Mouse (Mus musculus) hindbrain, embryonic 15.5 days (tissue): ENCODE measurements around the gene Gm21411. TPM values are rescaled to one million over a fixed set of nuclear protein-coding genes. Genes with fewer than 3 reads are reported as not detected.
"Not testable (repeated sequence)": the region's sequence is repeated elsewhere in the genome, so short reads cannot be mapped to it uniquely, and the experiment has no call there.

ENCODE experiments used
- ATAC-seq: fragments of 200-750 bp; cut with Nextera tagmentation; 2 replicates; pipeline ENCODE4 v1.8.0; 2017; ENCODE audit warnings: low read depth, moderate number of reproducible peaks, moderate TSS enrichment; ENCODE audit not compliant: low FRiP score
- H3K27ac ChIP-seq: fragments of 300-500 bp; sonication (generic); replicated peaks from 2 replicates; pipeline ENCODE4 v1.5.1; 2015; ENCODE audit warnings: mild to moderate bottlenecking, inconsistent platforms
- H3K27me3 ChIP-seq: fragments of 300-500 bp; sonication (generic); 2 replicates; pipeline ENCODE4 v1.6.1; 2015; ENCODE audit warnings: control low read depth, inconsistent platforms
- H3K36me3 ChIP-seq: fragments of 300-500 bp; sonication (generic); 2 replicates; pipeline ENCODE4 v1.6.1; 2015; ENCODE audit warnings: control low read depth, inconsistent platforms
- H3K4me1 ChIP-seq: fragments of 300-500 bp; sonication (generic); replicated peaks from 2 replicates; pipeline ENCODE4 v1.6.1; 2015; ENCODE audit warnings: control low read depth, inconsistent platforms
- H3K4me2 ChIP-seq: fragments of 300-500 bp; sonication (generic); 2 replicates; pipeline ENCODE4 v1.6.1; 2015; ENCODE audit warnings: moderate library complexity, mild to moderate bottlenecking, inconsistent platforms
- H3K4me3 ChIP-seq: fragments of 300-500 bp; sonication (generic); 2 replicates; pipeline ENCODE4 v1.5.1; 2015; ENCODE audit warnings: mild to moderate bottlenecking, inconsistent platforms
- H3K9ac ChIP-seq: fragments of 300-500 bp; sonication (generic); 2 replicates; pipeline ENCODE4 v1.6.1; 2015; ENCODE audit warnings: inconsistent platforms
- H3K9me3 ChIP-seq: fragments of 300-500 bp; sonication (generic); 2 replicates; pipeline ENCODE4 v1.6.1; 2016; ENCODE audit warnings: control low read depth, inconsistent platforms
- WGBS: fragments of 180-500 bp; shearing (Covaris S2); methylation state at CpG from one replicate; pipeline ENCODE4 v1.1.7; 2015; 5-methylcytosine and 5-hydroxymethylcytosine counted together
- polyA plus RNA-seq: library from polyadenylated mRNA; unstranded; fragments of >200 nt; fragmentation: Nextera tagmentation; extraction: Ambion mirVana; gene quantifications from 2 replicates; pipeline ENCODE4 v1.2.1, GENCODE M21; 2015

The Gm21411 gene
- not detected in 2 replicates for polyA plus RNA-seq

DNA sequence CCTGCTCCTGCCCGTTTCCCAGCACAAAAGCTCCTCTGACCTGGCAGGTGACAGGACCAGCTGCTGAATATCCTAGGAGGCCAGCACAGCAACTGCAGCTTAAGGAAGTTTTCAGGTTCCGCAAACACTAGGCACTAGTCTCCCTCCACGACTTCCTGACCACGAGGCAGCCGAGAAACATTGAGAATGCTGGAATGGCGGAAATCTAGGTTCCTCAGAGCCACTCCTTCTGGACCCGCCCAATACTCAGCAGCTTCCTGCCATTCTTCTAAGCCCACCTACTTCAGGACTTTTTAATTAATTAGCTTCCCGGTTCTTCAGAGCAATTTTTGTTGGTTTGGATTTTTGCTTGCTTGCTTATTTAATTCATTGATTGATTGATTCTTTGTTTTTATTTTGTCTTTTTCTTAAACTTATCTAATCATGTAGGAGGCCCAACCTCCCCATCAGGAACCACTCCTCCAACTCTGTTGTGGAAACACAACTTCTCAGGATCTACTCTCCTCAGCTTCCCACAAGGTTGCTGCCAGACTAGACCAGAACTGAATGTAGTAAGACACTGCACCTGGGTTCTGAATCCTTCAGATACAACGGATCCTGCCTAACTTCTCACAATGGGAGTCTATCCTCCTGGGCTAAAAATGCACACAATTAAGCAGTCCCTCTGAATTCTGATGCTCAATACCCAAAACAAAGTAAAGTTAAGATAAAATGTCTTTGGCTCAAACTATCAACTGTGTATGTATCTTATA is at the start of gene Gm21411:
TSS of gene Gm21411 (minus strand) at position 205 of the 752 bp plus-strand sequence.
- 80% methylated on average over 9 of the region's 9 CpGs for WGBS
- not testable (repeated sequence) for H3K27me3 ChIP-seq, H3K4me3 ChIP-seq, H3K4me2 ChIP-seq, H3K27ac ChIP-seq, H3K36me3 ChIP-seq, H3K9me3 ChIP-seq, ATAC-seq, H3K9ac ChIP-seq, H3K4me1 ChIP-seq

DNA sequence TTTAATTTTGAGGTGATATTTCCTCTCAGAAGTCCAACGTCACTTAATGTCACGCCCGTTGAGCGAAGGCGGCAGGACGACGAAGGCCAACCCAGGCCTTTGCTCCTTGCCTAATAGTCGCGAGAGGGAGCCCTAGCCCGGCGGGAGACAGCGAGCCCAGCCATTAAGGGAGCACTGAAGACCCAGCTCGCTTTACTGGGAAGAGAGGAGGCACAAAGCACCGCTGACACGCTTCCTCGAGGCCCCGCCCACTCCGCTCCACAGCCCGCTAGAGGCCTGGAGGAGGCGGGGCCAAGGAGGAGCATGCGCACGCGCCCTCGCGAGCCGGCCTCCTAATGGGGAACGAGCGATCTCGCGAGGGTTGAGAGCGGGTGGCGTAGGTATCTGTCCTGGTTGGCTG is 32.3 kb upstream of the Gm21411 start:
- not testable (repeated sequence) for H3K4me2 ChIP-seq, H3K36me3 ChIP-seq, H3K9ac ChIP-seq, H3K9me3 ChIP-seq, ATAC-seq, H3K27me3 ChIP-seq, H3K4me1 ChIP-seq, H3K27ac ChIP-seq, H3K4me3 ChIP-seq
- 64% methylated on average over 32 of the region's 32 CpGs for WGBS

DNA sequence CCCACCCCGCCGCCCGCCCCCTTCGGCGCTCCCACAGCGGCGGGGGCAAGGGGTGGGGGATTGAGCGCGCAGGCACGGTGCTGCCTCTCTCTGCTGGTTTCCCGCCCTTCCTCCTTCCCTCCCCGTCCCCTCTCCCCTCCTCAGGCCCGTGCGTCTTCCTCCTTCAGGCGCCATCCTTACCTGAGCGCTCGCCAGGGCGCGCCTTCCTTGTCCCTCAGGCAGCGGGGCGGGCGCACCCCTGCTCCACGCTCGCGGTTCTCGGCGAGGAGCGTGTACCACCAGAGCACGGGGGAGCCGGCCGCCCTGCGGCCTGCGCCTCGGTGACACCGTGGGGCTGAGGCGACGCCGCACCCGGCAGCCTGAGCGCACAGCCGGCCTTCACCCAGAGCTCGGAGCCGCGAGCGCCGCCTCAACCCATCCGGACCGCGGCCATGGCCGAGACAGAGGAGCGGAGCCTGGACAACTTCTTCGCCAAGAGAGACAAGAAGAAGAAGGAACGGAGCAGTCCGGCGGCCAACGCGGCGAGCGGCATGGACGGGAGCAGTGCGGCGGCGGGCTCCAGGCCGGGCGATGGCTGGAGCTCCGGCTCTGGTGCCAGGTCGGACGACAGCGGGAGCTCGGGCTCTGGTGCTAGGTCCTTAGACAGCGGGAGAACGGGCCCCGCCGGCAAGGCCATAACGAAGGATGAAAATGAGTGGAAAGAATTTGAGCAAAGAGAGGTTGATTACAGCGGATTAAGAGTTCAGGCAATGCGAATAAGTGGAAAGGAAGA is 23.1 kb upstream of the Gm21411 start:
- Histone ChIP-seq H3K27ac (no peak overlapping the region), H3K9ac (no peak overlapping the region)
- WGBS: 8% methylated on average over 77 of the region's 77 CpGs

DNA sequence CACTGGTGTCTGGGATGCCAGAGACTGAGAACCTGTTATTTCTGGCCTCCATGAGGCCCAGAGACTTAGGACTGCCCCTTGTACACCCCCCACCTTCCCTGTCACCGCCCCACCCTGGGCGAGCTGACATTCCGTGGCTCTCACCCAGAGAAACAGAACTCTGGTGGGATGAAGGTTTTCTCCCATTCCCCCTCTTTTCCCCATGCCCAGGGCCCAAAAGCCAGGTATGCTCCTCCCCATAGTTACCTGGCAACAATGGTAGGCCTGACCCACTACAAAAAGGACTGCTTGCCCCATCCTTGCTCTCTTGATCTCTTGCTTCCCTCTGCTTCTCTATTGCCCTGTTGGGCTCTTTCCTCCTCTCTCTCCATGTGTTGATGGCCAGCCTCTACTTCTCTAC is 5.8 kb upstream of the Gm21411 start:
- Histone ChIP-seq H3K4me2 (no peak overlapping the region), H3K27me3 (no peaks in the 10 kb centered on the region), H3K4me3 (no peak overlapping the region), H3K9me3 (no peaks in the 10 kb centered on the region), H3K9ac (no peak overlapping the region), H3K27ac (no peak overlapping the region), H3K4me1 (no peaks in the 10 kb centered on the region), H3K36me3 (no peaks in the 10 kb centered on the region)
- ATAC-seq: no peak
- 95% methylated on average over 3 of the region's 3 CpGs for WGBS

More for the DNA sequence above, 23.1 kb upstream of the Gm21411 start:
- Histone ChIP-seq H3K4me3 (peak overlapping the region; percentile 36), H3K4me2 (peak overlapping the region; percentile 49), H3K9me3 (peaks cover 27% of the 10 kb centered on the region), H3K4me1 (no peaks in the 10 kb centered on the region), H3K27me3 (0 out of 2 replicates have a peak, but pooled peaks cover 3% of the 10 kb centered on the region), H3K36me3 (no peaks in the 10 kb centered on the region)
- peak; percentile 81 for ATAC-seq

DNA sequence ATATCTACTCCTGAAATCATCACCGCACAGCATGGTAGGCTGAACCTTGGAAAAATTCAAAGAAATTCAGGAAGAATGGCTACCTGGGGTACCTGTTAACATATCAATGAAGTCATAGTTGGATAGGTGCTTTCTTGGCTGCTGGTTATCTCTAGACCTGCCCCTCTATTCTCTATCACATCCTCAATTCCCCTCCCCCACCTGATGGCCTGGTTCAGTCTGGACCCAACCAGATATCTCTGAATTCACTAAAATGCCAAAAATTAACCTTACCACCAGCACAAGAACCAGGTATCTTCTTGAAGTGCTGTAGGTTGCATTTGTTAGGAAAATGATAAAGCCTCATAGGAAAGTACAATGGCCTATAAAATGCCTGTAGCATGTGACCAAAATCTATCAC is 1.3 kb downstream of the Gm21411 start:
- not testable (repeated sequence) for H3K4me2 ChIP-seq, H3K4me1 ChIP-seq, H3K9ac ChIP-seq, H3K4me3 ChIP-seq, H3K9me3 ChIP-seq, H3K27ac ChIP-seq, H3K27me3 ChIP-seq, ATAC-seq, H3K36me3 ChIP-seq
- 97% methylated on average over 1 of the region's 1 CpGs for WGBS

DNA sequence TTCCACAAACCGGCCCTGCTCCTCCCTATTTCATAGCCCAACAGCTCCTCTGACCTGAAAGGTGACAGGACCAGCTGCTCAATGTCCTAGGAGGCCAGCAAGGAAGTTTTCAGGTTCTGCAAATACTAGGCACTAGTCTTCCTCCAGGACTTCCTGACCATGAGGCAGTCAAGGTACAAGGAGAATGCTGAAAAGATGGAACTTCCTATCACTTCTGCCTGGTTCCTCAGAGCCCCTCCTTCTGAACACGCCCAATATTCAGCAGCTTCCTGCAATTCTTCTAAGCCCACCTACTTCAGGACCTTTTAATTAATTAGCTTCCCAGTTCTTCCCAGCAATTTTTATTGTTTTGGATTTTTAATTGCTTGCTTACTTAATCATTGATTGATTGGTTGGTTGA is 4.6 kb downstream of the Gm21411 start:
- not testable (repeated sequence) for H3K4me1 ChIP-seq, ATAC-seq, H3K27me3 ChIP-seq, H3K36me3 ChIP-seq, H3K9ac ChIP-seq, H3K4me3 ChIP-seq, H3K4me2 ChIP-seq, H3K9me3 ChIP-seq, H3K27ac ChIP-seq
- WGBS: 68% methylated on average over 2 of the region's 2 CpGs

DNA sequence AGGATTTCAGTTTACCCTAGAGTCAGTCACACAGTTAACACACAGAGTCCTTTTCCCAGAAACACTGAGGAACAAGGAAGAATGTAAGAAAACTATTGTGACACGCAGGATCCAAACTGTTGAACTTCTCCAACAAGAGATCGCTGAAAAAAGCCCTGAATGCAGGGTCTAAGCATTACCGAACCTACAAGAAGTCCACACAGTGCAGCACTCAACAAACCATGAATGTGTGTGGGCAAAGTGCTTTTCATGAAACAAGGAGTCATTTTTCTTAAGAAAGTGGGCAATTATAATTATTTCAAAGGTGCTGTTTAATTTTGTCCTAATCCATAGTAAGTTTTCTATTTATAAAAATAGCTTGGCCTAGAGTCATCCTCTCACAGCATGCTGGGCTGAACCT is 6.3 kb downstream of the Gm21411 start:
- not testable (repeated sequence) for H3K36me3 ChIP-seq, ATAC-seq, H3K4me3 ChIP-seq, H3K4me2 ChIP-seq, H3K27me3 ChIP-seq, H3K4me1 ChIP-seq, H3K9me3 ChIP-seq, H3K9ac ChIP-seq, H3K27ac ChIP-seq
- 54% methylated on average over 3 of the region's 3 CpGs for WGBS

Other genes with a start within 250 kb of the Gm21411 start
- 0.12 and 0.16 TPM in 2 replicates for gene Zfp989, start 62.4 kb upstream of the Gm21411 start, polyA plus RNA-seq
- gene Rex2, start 112.3 kb upstream of the Gm21411 start, polyA plus RNA-seq: 0.07 and 0.38 TPM in 2 replicates
- 4.6 and 5.9 TPM in 2 replicates for gene Zfp991, start 222.4 kb upstream of the Gm21411 start, polyA plus RNA-seq